Mouse (Mus musculus) layer of hippocampus, adult 18-20 months (tissue): ENCODE results near the gene Slc29a1. TPM values are rescaled to one million over a fixed set of nuclear protein-coding genes. Genes with fewer than 3 reads are reported as not detected.

ENCODE experiments used
- DNase-seq, 2 experiments: peaks; one replicate each; pipeline ENCODE4 v3.0.0; 2022; ENCODE audit warnings: low spot score in 2 of 2
- total RNA-seq, 2 experiments: library from RNA; stranded (reverse); gene quantifications; 2 replicates each; pipeline ENCODE4 v1.2.3; 2021

Gene Slc29a1
- total RNA-seq, 2 experiments from 2014 or later = 16.4 to 20.4 TPM

GRCm38 (mm10) chr17:45553065-45553464 lies 46.3 kb downstream of the Slc29a1 start:
- DNase-seq = no peak

GRCm38 (mm10) chr17:45551816-45552451 lies 47.5 kb downstream of the Slc29a1 start:
- peak; percentile 66 to 92 for DNase-seq

DNA sequence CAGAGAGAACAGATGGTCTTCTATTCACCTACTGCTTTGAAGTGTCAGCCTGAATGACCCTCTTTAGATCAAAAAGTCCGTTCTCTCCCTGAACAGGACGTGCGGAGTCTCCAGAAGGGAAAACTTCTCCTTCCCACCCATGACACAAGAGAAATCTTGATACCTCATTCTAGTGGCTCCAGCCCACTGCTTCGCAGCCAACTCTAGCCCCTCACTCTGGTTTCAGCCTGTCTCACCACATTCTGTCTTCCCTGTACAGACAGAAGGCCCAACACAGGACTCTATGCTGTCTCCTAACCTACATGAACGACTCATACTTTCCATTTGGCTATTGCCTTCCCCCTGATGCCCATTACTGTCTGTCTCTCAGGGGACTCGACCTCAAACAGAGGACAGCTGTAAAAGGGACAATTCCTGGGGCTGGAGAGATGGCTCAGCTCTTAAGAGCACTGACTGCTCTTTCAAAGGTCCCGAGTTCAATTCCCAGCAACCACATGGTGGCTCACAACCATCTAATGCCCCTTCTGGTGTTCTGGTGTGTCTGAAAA lies 48.1 kb downstream of the Slc29a1 start:
- no peak for DNase-seq

GRCm38 (mm10) chr17:45550253-45550652 lies 49.2 kb downstream of the Slc29a1 start:
- no peak for DNase-seq

GRCm38 (mm10) chr17:45549617-45550181 lies 49.7 kb downstream of the Slc29a1 start, which contains the start of gene Tmem151b:
Tmem151b (minus strand) TSS chr17:45549677.
- DNase-seq = peak in 1 of 2 experiments; percentile 75

DNA sequence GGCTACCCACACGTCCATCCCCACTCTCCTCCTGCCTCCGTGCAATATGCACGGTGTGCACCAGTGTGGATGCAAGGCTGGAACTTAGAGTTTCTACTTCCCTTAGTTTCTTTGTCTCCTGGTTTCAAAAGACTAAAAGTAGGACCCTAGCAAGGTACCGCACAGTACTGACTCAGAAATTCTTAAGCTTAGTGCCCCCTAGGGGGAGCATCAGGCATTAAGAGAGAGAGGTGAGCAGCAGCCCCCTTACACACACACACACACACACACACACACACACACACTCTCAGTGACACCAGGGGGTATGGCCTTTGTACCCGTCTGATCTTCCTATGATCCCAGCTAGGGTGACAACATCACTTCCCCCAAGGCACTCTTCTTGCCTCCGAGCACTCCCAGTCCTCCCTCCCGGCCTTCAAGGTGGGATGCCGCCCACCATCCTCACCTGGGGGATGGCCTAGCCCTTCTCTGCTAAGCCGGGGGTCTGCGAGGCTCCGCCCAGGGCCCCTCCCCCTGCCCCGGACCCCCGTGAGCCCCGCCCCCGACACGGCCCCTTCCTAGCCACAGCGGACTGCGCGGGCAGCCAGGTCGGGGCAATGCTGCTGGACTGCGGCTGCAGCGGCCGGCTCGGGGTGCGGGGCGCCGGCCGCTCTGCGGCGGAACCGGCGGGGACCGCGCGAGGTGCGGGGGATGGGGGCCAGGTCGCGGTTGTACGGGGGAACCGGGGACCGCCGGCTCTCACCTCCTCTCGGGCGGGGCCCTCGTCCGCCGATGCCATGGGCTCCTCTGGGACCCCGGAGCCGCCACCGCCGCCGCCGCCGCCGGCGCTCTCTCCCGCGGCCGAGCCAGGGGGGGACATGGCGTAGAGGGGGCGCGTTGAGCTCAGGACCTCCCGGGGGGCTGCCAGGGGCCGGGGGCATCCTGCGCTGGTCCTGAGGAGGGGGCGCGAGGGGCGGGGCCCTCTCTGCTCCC lies 50.6 kb downstream of the Slc29a1 start:
- DNase-seq = peak in 1 of 2 experiments; percentile 75

DNA sequence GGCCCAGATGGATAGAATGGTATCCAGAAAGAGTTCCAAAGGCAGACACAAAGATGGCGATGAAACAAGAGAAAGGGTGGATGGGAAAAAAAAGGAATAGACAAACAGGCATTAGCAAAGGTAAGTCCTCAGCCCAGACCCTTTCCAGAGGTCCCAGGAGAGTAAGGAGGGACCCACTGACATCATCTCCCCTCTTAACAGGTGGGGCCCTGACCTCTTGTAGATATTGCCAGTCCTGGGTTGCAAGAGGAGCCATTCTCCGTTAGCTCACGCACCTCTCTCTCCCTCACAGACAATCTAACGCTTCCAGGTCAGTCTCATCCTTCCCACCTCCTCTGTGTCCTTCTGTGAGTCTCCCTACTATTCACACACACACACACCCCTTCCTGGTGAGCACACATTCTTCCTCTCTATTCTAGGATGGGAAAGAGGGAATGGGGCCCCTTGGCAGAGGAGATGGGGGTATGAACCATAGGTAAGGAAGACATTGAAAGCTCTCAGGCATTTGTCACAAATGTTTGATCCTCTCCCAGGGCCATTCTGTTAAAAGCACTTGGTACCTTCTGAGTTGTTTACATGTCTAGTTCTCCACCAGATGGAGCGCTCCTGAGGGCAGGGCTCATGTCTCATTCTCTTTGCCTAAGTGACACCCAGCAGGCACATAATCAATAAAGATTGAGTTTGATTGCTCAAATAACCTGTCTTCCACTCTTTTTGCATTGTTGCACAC lies 51.8 kb downstream of the Slc29a1 start:
- no peak for DNase-seq

DNA sequence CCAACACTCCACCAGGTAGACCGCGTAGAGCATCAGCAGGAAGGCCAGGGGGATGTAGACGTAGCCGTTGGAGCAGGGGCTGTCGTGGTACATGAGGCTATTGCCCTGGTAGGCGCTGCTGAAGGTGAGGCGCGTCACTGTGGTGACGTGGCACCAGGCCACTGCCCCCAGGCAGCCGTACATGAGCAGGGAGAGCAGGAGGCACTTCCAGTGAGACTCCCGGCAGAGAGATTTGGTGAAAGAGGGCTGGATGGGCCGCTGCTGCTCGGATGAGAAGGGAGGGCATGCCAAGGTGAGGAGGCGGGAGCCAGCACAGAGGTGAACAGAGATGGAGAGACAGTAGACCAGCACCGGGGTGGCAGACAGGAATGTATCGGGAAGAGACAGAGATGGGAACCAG lies 52.5 kb downstream of the Slc29a1 start:
- DNase-seq = no peak

- no peak for DNase-seq
Measured at GRCm38 (mm10) chr17:45545278-45545961, 54.0 kb downstream of the Slc29a1 start.

DNA sequence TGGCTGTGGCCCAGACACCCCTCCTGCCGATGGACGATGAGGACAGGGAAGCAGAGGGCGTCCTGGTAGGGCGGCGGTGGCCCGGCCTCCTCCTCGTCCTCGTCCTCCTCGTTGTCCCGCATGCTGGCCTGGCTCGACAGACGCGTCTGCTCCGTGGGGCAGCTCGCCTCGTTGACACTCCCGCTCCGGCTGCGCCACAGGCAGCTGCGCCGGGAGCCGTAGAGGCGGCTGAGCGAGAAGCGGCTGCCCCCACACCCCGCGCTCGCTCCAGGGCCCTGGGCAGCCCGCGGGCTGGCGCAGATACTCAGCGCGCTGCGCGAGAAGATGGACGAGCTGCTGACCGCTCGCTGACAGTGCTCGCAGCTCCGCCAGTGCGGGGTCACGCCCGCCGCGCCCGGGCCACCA lies 54.5 kb downstream of the Slc29a1 start:
- DNase-seq = no peak

GRCm38 (mm10) chr17:45544001-45544872 lies 55.2 kb downstream of the Slc29a1 start:
- DNase-seq = no peak

GRCm38 (mm10) chr17:45543115-45543514 lies 56.3 kb downstream of the Slc29a1 start:
- no peak for DNase-seq

DNA sequence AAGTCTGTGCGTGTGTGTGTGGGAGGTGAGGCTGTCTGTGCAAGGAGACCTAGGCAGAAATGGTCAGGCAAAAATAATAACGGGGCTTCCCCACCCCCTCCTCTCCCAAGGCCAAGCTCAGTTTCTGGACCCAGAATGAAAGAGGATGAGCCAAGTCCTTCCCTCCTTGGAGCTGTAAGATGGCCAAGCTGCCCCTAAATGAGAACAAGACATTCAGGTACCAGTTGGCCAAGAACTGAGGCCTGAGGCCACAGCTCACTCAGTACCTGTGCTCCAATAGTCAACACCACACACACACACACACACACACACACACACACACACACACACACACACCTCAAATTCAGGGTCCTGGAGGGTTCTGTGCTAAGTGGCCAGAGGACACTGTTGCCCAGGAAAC lies 56.7 kb downstream of the Slc29a1 start:
- no peak for DNase-seq

- DNase-seq = no peak
Measured at GRCm38 (mm10) chr17:45542129-45542528, 57.3 kb downstream of the Slc29a1 start.

GRCm38 (mm10) chr17:45539664-45540063 lies 59.7 kb downstream of the Slc29a1 start:
- no peak for DNase-seq

DNA sequence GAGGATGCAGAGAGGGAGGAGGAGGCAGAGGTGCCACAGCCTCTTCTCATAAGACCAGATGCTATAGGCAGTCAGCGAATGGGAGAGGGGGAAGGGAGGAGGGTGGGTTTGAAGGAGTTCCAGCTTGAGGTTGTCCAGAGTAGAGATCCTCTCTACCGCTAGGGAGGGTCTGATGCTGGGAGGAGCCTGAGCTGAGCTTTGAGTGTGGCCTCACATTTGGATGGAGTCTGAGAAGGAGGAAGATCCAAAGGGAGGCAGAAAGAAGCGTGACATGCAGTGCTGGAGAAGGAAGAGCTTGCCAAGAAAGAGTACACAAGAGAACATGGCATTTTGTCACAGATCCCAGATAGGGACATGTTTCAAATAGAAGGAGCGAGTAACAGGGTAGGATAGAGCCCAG lies 61.0 kb downstream of the Slc29a1 start:
- DNase-seq = no peak

DNA sequence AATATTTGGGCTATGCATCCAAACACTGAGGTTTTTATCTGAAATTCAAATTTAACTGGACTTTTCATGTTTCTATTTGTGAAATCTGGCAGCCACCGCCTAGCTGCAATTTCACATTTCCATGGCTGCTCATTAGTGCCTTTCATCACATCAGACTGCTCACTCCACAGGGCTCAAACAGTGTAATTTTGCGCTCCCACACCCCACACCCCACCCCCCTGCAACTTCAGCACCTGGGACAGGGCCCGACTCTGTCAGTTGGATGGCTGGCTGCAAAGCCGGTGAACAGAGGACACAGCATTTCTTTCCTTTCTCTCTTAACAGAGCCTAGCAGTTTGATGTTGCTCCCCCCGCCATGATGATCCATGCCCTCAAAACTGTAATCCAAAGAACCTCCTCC lies 63.1 kb downstream of the Slc29a1 start:
- no peak for DNase-seq
